8 mouse cellular contexts compared by ENCODE assay signal in the genomic region with DNA sequence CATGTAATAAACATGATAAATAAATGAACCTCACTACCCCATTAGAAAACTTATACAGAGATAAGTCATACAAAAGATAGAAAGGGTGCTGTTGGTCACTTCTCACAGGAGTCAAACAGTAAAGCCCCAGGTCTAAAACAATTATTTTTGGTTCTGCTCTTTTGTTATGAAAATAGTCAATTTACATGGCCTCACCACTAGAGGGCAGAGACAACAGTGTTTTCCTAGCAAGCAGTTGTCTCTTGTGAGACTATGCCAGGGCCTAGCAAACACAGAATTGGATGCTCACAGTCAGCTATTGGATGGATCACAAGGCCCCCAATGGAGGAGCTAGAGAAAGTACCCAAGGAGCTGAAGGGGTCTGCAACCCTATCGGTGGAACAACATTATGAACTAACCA.
DNase-seq lines count a peak whose midpoint lies in the region; ATAC-seq and TF ChIP-seq lines count a peak whose summit lies in the region.
"Not testable (repeated sequence)": the region's sequence is repeated elsewhere in the genome, so short reads cannot be mapped to it uniquely, and the experiment has no call there.

No protein-coding gene starts in this region.

- not testable (repeated sequence) for TF ChIP-seq EP300 in heart, postnatal 0 days (IDR thresholded peaks at IDR 0.05; ENCODE audit: low read depth); liver, embryonic 14.5 days (IDR thresholded peaks at IDR 0.05; ENCODE audit: low read depth)

- WGBS in heart, postnatal 0 days = 45% methylated on average over 1 of the region's 1 CpGs
- 75% methylated on average over 1 of the region's 1 CpGs for WGBS in kidney, postnatal 0 days
- WGBS in liver, embryonic 14.5 days (ENCODE audit: insufficient replicate concordance) = 40% methylated on average over 1 of the region's 1 CpGs
- 56% methylated on average over 1 of the region's 1 CpGs for WGBS in neural tube, embryonic 11.5 days

- ATAC-seq in heart, postnatal 0 days (ENCODE audit: insufficient read depth, low read depth); kidney, postnatal 0 days (replicated peaks; ENCODE audit: low FRiP score, low read depth); liver, embryonic 14.5 days (ENCODE audit: insufficient read depth); neural tube, embryonic 11.5 days (ENCODE audit: insufficient read depth, low FRiP score, low TSS enrichment): not testable (repeated sequence)

- not testable (repeated sequence) for H3K27ac ChIP-seq in heart, postnatal 0 days (ENCODE audit: low read depth); kidney, postnatal 0 days; liver, embryonic 14.5 days; neural tube, embryonic 11.5 days (ENCODE audit: low read depth, low read length)

- H3K36me3 ChIP-seq in heart, postnatal 0 days (replicated peaks; ENCODE audit: control insufficient read depth, insufficient read depth, low read length); kidney, postnatal 0 days (ENCODE audit: insufficient read depth, low read length); liver, embryonic 14.5 days (replicated peaks; ENCODE audit: control insufficient read depth, insufficient read depth, low read depth); neural tube, embryonic 11.5 days (ENCODE audit: control insufficient read depth, insufficient read depth, low read length): not testable (repeated sequence)

- peak; percentile 30; the same call in 1 of the 2 replicates for TF ChIP-seq CTCF in brain, embryonic 14.5 days (IDR thresholded peaks at IDR 0.05; ENCODE audit: borderline replicate concordance, extremely low read depth, insufficient read depth, insufficient read length)
- TF ChIP-seq CTCF in heart, postnatal 0 days (IDR thresholded peaks at IDR 0.05; ENCODE audit: low read depth) = peak; percentile 45
- peak; percentile 49 for TF ChIP-seq CTCF in kidney, postnatal 0 days (IDR thresholded peaks at IDR 0.05; ENCODE audit: low read depth)
- TF ChIP-seq CTCF in liver, embryonic 14.5 days (IDR thresholded peaks at IDR 0.05; ENCODE audit: low read depth) = peak; percentile 11; the same call in 1 of the 2 replicates

- H3K4me2 ChIP-seq in heart, postnatal 0 days (ENCODE audit: low read depth, low read length); kidney, postnatal 0 days (ENCODE audit: low read length); liver, embryonic 14.5 days (ENCODE audit: low read depth); neural tube, embryonic 11.5 days (ENCODE audit: low read depth): not testable (repeated sequence)

- not testable (repeated sequence) for TF ChIP-seq POLR2A in brain, embryonic 14.5 days (IDR thresholded peaks at IDR 0.05; ENCODE audit: borderline replicate concordance, extremely low read depth, insufficient read depth, insufficient read length, poor library complexity, severe bottlenecking)

- H3K9me3 ChIP-seq in heart, postnatal 0 days (replicated peaks; ENCODE audit: control insufficient read depth, low read length); kidney, postnatal 0 days (replicated peaks; ENCODE audit: low read length); liver, embryonic 14.5 days (ENCODE audit: control insufficient read depth, low read length); neural tube, embryonic 11.5 days (ENCODE audit: control insufficient read depth, low read length): not testable (repeated sequence)

- DNase-seq in 3T3-L1 (ENCODE audit: low read depth, low spot score) (peak; percentile 4), MEL-GATA-1-ER (ENCODE audit: extremely low read depth, low read depth) (peak; percentile 4)
- peak; percentile 58 for DNase-seq in brain, embryonic 14.5 days (ENCODE audit: low read depth)
- peak; percentile 0 for DNase-seq in embryo, embryonic 9.5 days (ENCODE audit: extremely low spot score)
- DNase-seq in heart, postnatal 0 days (ENCODE audit: low spot score); liver, embryonic 14.5 days (ENCODE audit: low read depth in 3 of 3, low spot score in 3 of 3): not testable (repeated sequence)
- peak; percentile 9 for DNase-seq in kidney, postnatal 0 days (ENCODE audit: low spot score)
- peak; percentile 16 for DNase-seq in neural tube, embryonic 11.5 days (ENCODE audit: low spot score)

- H3K27me3 ChIP-seq in heart, postnatal 0 days (ENCODE audit: control insufficient read depth, insufficient read depth, low read length); kidney, postnatal 0 days (ENCODE audit: insufficient read depth, low read length); liver, embryonic 14.5 days (ENCODE audit: control insufficient read depth, insufficient read depth, low read length); neural tube, embryonic 11.5 days (ENCODE audit: control insufficient read depth, insufficient read depth, low read length): not testable (repeated sequence)

- H3K9ac ChIP-seq in heart, postnatal 0 days (replicated peaks; ENCODE audit: low read depth, low read length); kidney, postnatal 0 days (ENCODE audit: low read depth, low read length); liver, embryonic 14.5 days (replicated peaks); neural tube, embryonic 11.5 days (ENCODE audit: low read length): not testable (repeated sequence)

- H3K4me1 ChIP-seq in heart, postnatal 0 days (ENCODE audit: control insufficient read depth, insufficient read depth); kidney, postnatal 0 days (replicated peaks; ENCODE audit: insufficient read depth, low read length); liver, embryonic 14.5 days (replicated peaks; ENCODE audit: control insufficient read depth in 2 of 2, insufficient read depth in 2 of 2, low read length in 1 of 2); neural tube, embryonic 11.5 days (ENCODE audit: control insufficient read depth, insufficient read depth, low read length): not testable (repeated sequence)

- H3K4me3 ChIP-seq in heart, postnatal 0 days (ENCODE audit: low read depth, low read length); kidney, postnatal 0 days (replicated peaks; ENCODE audit: low read depth, low read length); liver, embryonic 14.5 days (ENCODE audit: insufficient read depth in 1 of 2, low read depth in 2 of 2, low read length in 2 of 2); neural tube, embryonic 11.5 days (ENCODE audit: low read depth, low read length): not testable (repeated sequence)
